Mouse (Mus musculus) heart, embryonic 16.5 days (tissue): Measurements from ENCODE around the gene Tcte1. TPM values are rescaled to one million over a fixed set of nuclear protein-coding genes. Genes with fewer than 3 reads are reported as not detected.

Source experiments
- ATAC-seq: fragments of 200-750 bp; cut with Nextera tagmentation; replicated peaks from 2 replicates; pipeline ENCODE4 v1.8.0; 2017; ENCODE audit warnings: moderate number of reproducible peaks; ENCODE audit not compliant: insufficient read depth, low FRiP score; ENCODE audit errors: extremely low read depth
- H3K27ac ChIP-seq: fragments of 300-500 bp; sonication (generic); 2 replicates; pipeline ENCODE4 v1.5.1; 2014; ENCODE audit warnings: mild to moderate bottlenecking, low read length, control low read depth, moderate library complexity
- H3K27me3 ChIP-seq: fragments of 300-500 bp; sonication (generic); 2 replicates; pipeline ENCODE4 v1.6.1; 2014; ENCODE audit warnings: low read length, mixed read lengths; ENCODE audit not compliant: control insufficient read depth, insufficient read depth
- H3K36me3 ChIP-seq: fragments of 300-500 bp; sonication (generic); 2 replicates; pipeline ENCODE4 v1.6.1; 2014; ENCODE audit not compliant: control insufficient read depth, insufficient read depth
- H3K4me1 ChIP-seq: fragments of 300-500 bp; sonication (generic); 2 replicates; pipeline ENCODE4 v1.6.1; 2014; ENCODE audit warnings: low read length, mixed read lengths; ENCODE audit not compliant: control insufficient read depth, insufficient read depth
- H3K4me2 ChIP-seq: fragments of 300-500 bp; sonication (generic); 2 replicates; pipeline ENCODE4 v1.6.1; 2014; ENCODE audit warnings: low read depth, mild to moderate bottlenecking, control low read depth, low read length
- H3K4me3 ChIP-seq: fragments of 300-500 bp; sonication (generic); 2 replicates; pipeline ENCODE4 v1.5.1; 2014; ENCODE audit warnings: mild to moderate bottlenecking, control low read depth, low read length
- H3K9ac ChIP-seq: fragments of 300-500 bp; sonication (generic); 2 replicates; pipeline ENCODE4 v1.6.1; 2014; ENCODE audit warnings: low read length, control low read depth
- H3K9me3 ChIP-seq: fragments of 300-500 bp; sonication (generic); replicated peaks from 2 replicates; pipeline ENCODE4 v1.6.1; 2016; ENCODE audit warnings: low read length; ENCODE audit not compliant: control insufficient read depth
- WGBS: fragments of 180-500 bp; shearing (Covaris S2); extraction: QIAGEN DNeasy Blood & Tissue Kit; methylation state at CpG from one replicate; pipeline ENCODE4 v1.1.7; 2014; 5-methylcytosine and 5-hydroxymethylcytosine counted together
- polyA plus RNA-seq: library from polyadenylated mRNA; unstranded; fragments of >200 nt; fragmentation: Nextera tagmentation; extraction: Ambion mirVana; gene quantifications from 2 replicates; pipeline ENCODE4 v1.2.1, GENCODE M21; 2015

Tcte1 gene
- polyA plus RNA-seq, 1 experiment from 2014 or later = 0.63 TPM

GRCm38 (mm10) chr17:45573087-45573779 is 50.0 kb downstream of the Tcte1 start, which contains the start of gene Hsp90ab1:
Gene Hsp90ab1 (minus strand): TSS chr17:45573271.
- Histone ChIP-seq H3K36me3 (peaks cover 37% of the 10 kb centered on the region), H3K9me3 (no peaks in the 10 kb centered on the region), H3K27me3 (no peaks in the 10 kb centered on the region), H3K9ac (peak within 1 kb of the TSS; percentile 100), H3K4me1 (peaks cover 39% of the 10 kb centered on the region), H3K4me2 (peak within 1 kb of the TSS; percentile 91), H3K4me3 (peak within 1 kb of the TSS; percentile 100), H3K27ac (peak within 1 kb of the TSS; percentile 99)
- under 1% methylated on average over 41 of the region's 41 CpGs for WGBS
- ATAC-seq = peak; percentile 79

GRCm38 (mm10) chr17:45573780-45574123 is 50.5 kb downstream of the Tcte1 start:
- WGBS = 1% methylated on average over 18 of the region's 18 CpGs

GRCm38 (mm10) chr17:45574129-45574761 is 51.0 kb downstream of the Tcte1 start:
- ATAC-seq = peak; percentile 47
- peak overlapping the region; percentile 83 for H3K9ac ChIP-seq
- peaks cover 27% of the 10 kb centered on the region for H3K36me3 ChIP-seq
- peak overlapping the region; percentile 76 for H3K4me2 ChIP-seq
- peak overlapping the region; percentile 100 for H3K4me3 ChIP-seq
- H3K27ac ChIP-seq = peak overlapping the region; percentile 99
- H3K9me3 ChIP-seq = no peaks in the 10 kb centered on the region
- no peaks in the 10 kb centered on the region for H3K27me3 ChIP-seq
- WGBS = 2% methylated on average over 17 of the region's 17 CpGs
- H3K4me1 ChIP-seq = peaks cover 41% of the 10 kb centered on the region

More at GRCm38 (mm10) chr17:45573780-45574123, 50.5 kb downstream of the Tcte1 start:
- Histone ChIP-seq H3K9ac (peak overlapping the region; percentile 83), H3K4me3 (peak overlapping the region; percentile 100), H3K36me3 (peaks cover 32% of the 10 kb centered on the region), H3K4me1 (peaks cover 44% of the 10 kb centered on the region), H3K9me3 (no peaks in the 10 kb centered on the region), H3K4me2 (peak overlapping the region; percentile 76), H3K27me3 (no peaks in the 10 kb centered on the region), H3K27ac (peak overlapping the region; percentile 99)
- ATAC-seq = peak; percentile 73

- Histone ChIP-seq H3K9me3 (no peaks in the 10 kb centered on the region), H3K9ac (peak overlapping the region; percentile 83), H3K27me3 (no peaks in the 10 kb centered on the region), H3K4me3 (no peak overlapping the region), H3K27ac (peak overlapping the region; percentile 99), H3K4me1 (peaks cover 37% of the 10 kb centered on the region), H3K36me3 (peaks cover 17% of the 10 kb centered on the region), H3K4me2 (peak overlapping the region; percentile 76; the same call in 1 of the 2 replicates)
- no peak for ATAC-seq
- WGBS = 88% methylated on average over 8 of the region's 8 CpGs
Measured at GRCm38 (mm10) chr17:45575123-45575897, 52.1 kb downstream of the Tcte1 start.

- Histone ChIP-seq H3K4me2 (no peak overlapping the region), H3K9ac (peak overlapping the region; percentile 14; the same call in 1 of the 2 replicates), H3K27me3 (no peaks in the 10 kb centered on the region), H3K4me3 (no peak overlapping the region), H3K36me3 (no peaks in the 10 kb centered on the region), H3K27ac (peak overlapping the region; percentile 87), H3K4me1 (peaks cover 32% of the 10 kb centered on the region), H3K9me3 (no peaks in the 10 kb centered on the region)
- no peak for ATAC-seq
- 23% methylated on average over 5 of the region's 5 CpGs for WGBS
Measured at GRCm38 (mm10) chr17:45578242-45578641, 55.0 kb downstream of the Tcte1 start.

- H3K36me3 ChIP-seq = no peaks in the 10 kb centered on the region
- H3K4me2 ChIP-seq = no peak overlapping the region
- H3K27me3 ChIP-seq = no peaks in the 10 kb centered on the region
- no peaks in the 10 kb centered on the region for H3K9me3 ChIP-seq
- H3K4me1 ChIP-seq = peaks cover 33% of the 10 kb centered on the region
- no peak overlapping the region for H3K9ac ChIP-seq
- ATAC-seq = no peak
- WGBS = 75% methylated on average over 7 of the region's 7 CpGs
- H3K4me3 ChIP-seq = no peak overlapping the region
- peak overlapping the region; percentile 87 for H3K27ac ChIP-seq
Measured at GRCm38 (mm10) chr17:45578843-45579242, 55.6 kb downstream of the Tcte1 start.

GRCm38 (mm10) chr17:45579554-45579953 is 56.3 kb downstream of the Tcte1 start:
- Histone ChIP-seq H3K9ac (no peak overlapping the region), H3K27me3 (no peaks in the 10 kb centered on the region), H3K4me3 (no peak overlapping the region), H3K4me1 (peaks cover 36% of the 10 kb centered on the region), H3K9me3 (no peaks in the 10 kb centered on the region), H3K4me2 (no peak overlapping the region), H3K27ac (no peak overlapping the region), H3K36me3 (no peaks in the 10 kb centered on the region)
- WGBS = 88% methylated on average over 4 of the region's 4 CpGs
- no peak for ATAC-seq

- WGBS = 37% methylated on average over 12 of the region's 12 CpGs
- Histone ChIP-seq H3K36me3 (no peaks in the 10 kb centered on the region; the same call in 1 of the 2 replicates), H3K4me3 (no peak overlapping the region), H3K9me3 (no peaks in the 10 kb centered on the region), H3K4me1 (peaks cover 41% of the 10 kb centered on the region), H3K9ac (peak overlapping the region; percentile 41; the same call in 1 of the 2 replicates), H3K27ac (peak overlapping the region; percentile 68), H3K4me2 (0 out of 2 replicates have a peak overlapping the region, but pooled peaks have one; percentile 5), H3K27me3 (no peaks in the 10 kb centered on the region)
- ATAC-seq = no peak
Measured at GRCm38 (mm10) chr17:45580958-45581477, 57.8 kb downstream of the Tcte1 start.
